Mouse (Mus musculus) midbrain, postnatal 0 days (tissue): ENCODE results near the gene Nccrp1. TPM values are rescaled to one million over a fixed set of nuclear protein-coding genes. Genes with fewer than 3 reads are reported as not detected.

Source experiments
- ATAC-seq: fragments of 200-750 bp; cut with Nextera tagmentation; 2 replicates; pipeline ENCODE4 v1.8.0; 2017; ENCODE audit warnings: moderate number of reproducible peaks, mild to moderate bottlenecking, moderate TSS enrichment, moderate library complexity; ENCODE audit not compliant: low FRiP score
- DNase-seq: peaks from one replicate; pipeline ENCODE4 v3.0.0-alpha.2; 2015; ENCODE audit warnings: low spot score
- H3K27ac ChIP-seq: fragments of 300-500 bp; sonication (generic); 2 replicates; pipeline ENCODE4 v1.5.1; 2014; ENCODE audit warnings: low read depth, mild to moderate bottlenecking, low read length, mixed read lengths
- H3K27me3 ChIP-seq: fragments of 300-500 bp; sonication (generic); 2 replicates; pipeline ENCODE4 v1.6.1; 2014; ENCODE audit warnings: low read length, control low read depth, mixed read lengths; ENCODE audit not compliant: insufficient read depth
- H3K36me3 ChIP-seq: fragments of 300-500 bp; sonication (generic); 2 replicates; pipeline ENCODE4 v1.6.1; 2014; ENCODE audit warnings: low read length, control low read depth, mixed read lengths; ENCODE audit not compliant: insufficient read depth
- H3K4me1 ChIP-seq: fragments of 300-500 bp; sonication (generic); 2 replicates; pipeline ENCODE4 v1.6.1; 2014; ENCODE audit warnings: mild to moderate bottlenecking, control low read depth, antibody characterized with exemption, low read length, mixed read lengths; ENCODE audit not compliant: insufficient read depth
- H3K4me2 ChIP-seq: fragments of 300-500 bp; sonication (generic); 2 replicates; pipeline ENCODE4 v1.6.1; 2014; ENCODE audit warnings: low read depth, mild to moderate bottlenecking, low read length, mixed read lengths; ENCODE audit not compliant: poor library complexity, severe bottlenecking
- H3K4me3 ChIP-seq: fragments of 300-500 bp; sonication (generic); 2 replicates; pipeline ENCODE4 v1.5.1; 2014; ENCODE audit warnings: low read depth, mild to moderate bottlenecking, low read length, moderate library complexity
- H3K9ac ChIP-seq: fragments of 300-500 bp; sonication (generic); replicated peaks from 2 replicates; pipeline ENCODE4 v1.6.1; 2014; ENCODE audit warnings: mild to moderate bottlenecking, low read length, moderate library complexity, mixed read lengths; ENCODE audit not compliant: poor library complexity, severe bottlenecking
- H3K9me3 ChIP-seq: fragments of 300-500 bp; sonication (generic); 2 replicates; pipeline ENCODE4 v1.6.1; 2016; ENCODE audit warnings: low read length, control low read depth
- CTCF ChIP-seq: IDR thresholded peaks from 2 replicates; pipeline ENCODE4 v1.5.1; 2016; ENCODE audit warnings: antibody characterized with exemption, mild to moderate bottlenecking
- WGBS: fragments of 180-500 bp; shearing (Covaris S2); extraction: QIAGEN DNeasy Blood & Tissue Kit; methylation state at CpG from one replicate; pipeline ENCODE4 v1.1.7; 2014; 5-methylcytosine and 5-hydroxymethylcytosine counted together
- polyA plus RNA-seq: library from polyadenylated mRNA; unstranded; fragments of >200 nt; fragmentation: Nextera tagmentation; extraction: Ambion mirVana; gene quantifications from 2 replicates; pipeline ENCODE4 v1.2.1, GENCODE M21; 2015
- total RNA-seq: library from RNA; depleted of rRNA; stranded (reverse); fragments of >200 nt; gene quantifications from 2 replicates; pipeline ENCODE4 v1.2.3, GENCODE M21; 2014

Nccrp1 gene
- total and polyA plus RNA-seq, 2 experiments from 2014 or later = 0.16 to 1.4 TPM

- no peaks in the 10 kb centered on the region for H3K27me3 ChIP-seq
- no peaks in the 10 kb centered on the region for H3K36me3 ChIP-seq
- DNase-seq = no peak
- H3K4me3 ChIP-seq = no peak overlapping the region
- WGBS = 51% methylated on average over 6 of the region's 6 CpGs
- no peak for ATAC-seq
- H3K4me1 ChIP-seq = no peaks in the 10 kb centered on the region
- H3K9ac ChIP-seq = no peak overlapping the region
- no peaks in the 10 kb centered on the region for H3K9me3 ChIP-seq
- TF ChIP-seq CTCF = no peak
- no peak overlapping the region for H3K27ac ChIP-seq
- H3K4me2 ChIP-seq = no peak overlapping the region
These were observed 39.8 kb upstream of the Nccrp1 start for GRCm38 (mm10) chr7:28586663-28587411.

GRCm38 (mm10) chr7:28585001-28585400 is 37.9 kb upstream of the Nccrp1 start:
- Histone ChIP-seq H3K9me3 (no peaks in the 10 kb centered on the region), H3K27ac (no peak overlapping the region), H3K9ac (no peak overlapping the region), H3K4me3 (no peak overlapping the region), H3K27me3 (no peaks in the 10 kb centered on the region), H3K4me2 (no peak overlapping the region), H3K4me1 (no peaks in the 10 kb centered on the region), H3K36me3 (no peaks in the 10 kb centered on the region)
- no peak for TF ChIP-seq CTCF
- DNase-seq (no peak), ATAC-seq (no peak)
- 78% methylated on average over 6 of the region's 6 CpGs for WGBS

- Histone ChIP-seq H3K9me3 (no peaks in the 10 kb centered on the region), H3K27ac (no peak overlapping the region), H3K36me3 (no peaks in the 10 kb centered on the region), H3K9ac (no peak overlapping the region), H3K4me3 (no peak overlapping the region), H3K27me3 (no peaks in the 10 kb centered on the region), H3K4me2 (no peak overlapping the region), H3K4me1 (no peaks in the 10 kb centered on the region)
- DNase-seq = no peak
- no peak for ATAC-seq
- TF ChIP-seq CTCF = no peak
- 82% methylated on average over 4 of the region's 4 CpGs for WGBS
These were observed 37.4 kb upstream of the Nccrp1 start for GRCm38 (mm10) chr7:28584468-28584867.

- no peak for TF ChIP-seq CTCF
- no peak overlapping the region for H3K4me2 ChIP-seq
- H3K27ac ChIP-seq = no peak overlapping the region
- H3K9me3 ChIP-seq = no peaks in the 10 kb centered on the region
- 78% methylated on average over 8 of the region's 8 CpGs for WGBS
- H3K4me1 ChIP-seq = no peaks in the 10 kb centered on the region
- no peak for ATAC-seq
- DNase-seq = no peak
- no peaks in the 10 kb centered on the region for H3K27me3 ChIP-seq
- no peak overlapping the region for H3K9ac ChIP-seq
- H3K4me3 ChIP-seq = no peak overlapping the region
- no peaks in the 10 kb centered on the region for H3K36me3 ChIP-seq
These were observed 36.7 kb upstream of the Nccrp1 start for GRCm38 (mm10) chr7:28583570-28584344.

- Histone ChIP-seq H3K4me2 (no peak overlapping the region), H3K36me3 (no peaks in the 10 kb centered on the region), H3K9me3 (no peaks in the 10 kb centered on the region), H3K9ac (no peak overlapping the region), H3K27ac (no peak overlapping the region), H3K4me1 (no peaks in the 10 kb centered on the region), H3K27me3 (no peaks in the 10 kb centered on the region), H3K4me3 (no peak overlapping the region)
- TF ChIP-seq CTCF = no peak
- 78% methylated on average over 11 of the region's 11 CpGs for WGBS
- ATAC-seq (no peak), DNase-seq (no peak)
These were observed 35.8 kb upstream of the Nccrp1 start for GRCm38 (mm10) chr7:28582841-28583240.

- H3K4me1 ChIP-seq = no peaks in the 10 kb centered on the region
- 93% methylated on average over 4 of the region's 4 CpGs for WGBS
These were observed 34.7 kb upstream of the Nccrp1 start for GRCm38 (mm10) chr7:28581721-28582120.

More at GRCm38 (mm10) chr7:28581721-28582120, 34.7 kb upstream of the Nccrp1 start:
- Histone ChIP-seq H3K36me3 (no peaks in the 10 kb centered on the region), H3K27me3 (no peaks in the 10 kb centered on the region), H3K9ac (no peak overlapping the region), H3K9me3 (no peaks in the 10 kb centered on the region), H3K27ac (no peak overlapping the region), H3K4me2 (no peak overlapping the region), H3K4me3 (no peak overlapping the region)
- no peak for DNase-seq
- ATAC-seq = no peak
- no peak for TF ChIP-seq CTCF
